Mouse (Mus musculus) frontal cortex, adult 2 months (tissue): ENCODE results near the gene Nav3. TPM values are rescaled to one million over a fixed set of nuclear protein-coding genes. Genes with fewer than 3 reads are reported as not detected.

ENCODE experiments used
- DNase-seq, 2 experiments: peaks; one replicate each; pipeline ENCODE4 v3.0.0; 2022; ENCODE audit warnings: low spot score in 1 of 2; ENCODE audit errors: extremely low spot score in 1 of 2
- polyA plus RNA-seq: library from polyadenylated mRNA; depleted of rRNA; stranded (reverse); fragments of >200 nt; gene quantifications from 2 replicates; pipeline ENCODE4 v1.2.3, GENCODE M21; 2012

Gene Nav3
- polyA plus RNA-seq, 1 experiment: 34.3 TPM

GRCm38 (mm10) chr10:109865391-109865790 is 590.6 kb downstream of the Nav3 start:
- DNase-seq: no peak

- DNase-seq: peak in 1 of 2 experiments; percentile 84
Measured at GRCm38 (mm10) chr10:109864708-109865107, 591.3 kb downstream of the Nav3 start.

GRCm38 (mm10) chr10:109861275-109861674 is 594.7 kb downstream of the Nav3 start:
- peak in 1 of 2 experiments; percentile 70 for DNase-seq

DNA sequence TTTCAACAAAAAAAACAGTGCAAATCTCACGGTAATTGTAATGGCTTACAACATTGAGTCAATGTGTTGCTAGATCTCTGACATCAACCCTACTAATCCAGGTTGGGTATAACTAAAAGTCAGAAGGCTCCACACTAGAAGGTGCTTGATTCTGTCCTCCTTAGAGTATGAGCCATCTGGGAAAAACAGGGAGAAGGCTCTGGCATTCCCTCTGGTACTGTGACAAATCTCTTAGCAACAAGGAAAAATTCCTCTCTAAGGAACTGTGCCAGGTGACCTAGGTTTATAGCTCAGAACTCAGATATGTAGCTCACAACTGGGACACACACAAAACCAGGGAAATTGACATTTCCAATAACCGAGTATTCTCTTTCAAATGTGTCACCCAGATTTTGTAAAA is 597.4 kb downstream of the Nav3 start:
- DNase-seq: no peak

DNA sequence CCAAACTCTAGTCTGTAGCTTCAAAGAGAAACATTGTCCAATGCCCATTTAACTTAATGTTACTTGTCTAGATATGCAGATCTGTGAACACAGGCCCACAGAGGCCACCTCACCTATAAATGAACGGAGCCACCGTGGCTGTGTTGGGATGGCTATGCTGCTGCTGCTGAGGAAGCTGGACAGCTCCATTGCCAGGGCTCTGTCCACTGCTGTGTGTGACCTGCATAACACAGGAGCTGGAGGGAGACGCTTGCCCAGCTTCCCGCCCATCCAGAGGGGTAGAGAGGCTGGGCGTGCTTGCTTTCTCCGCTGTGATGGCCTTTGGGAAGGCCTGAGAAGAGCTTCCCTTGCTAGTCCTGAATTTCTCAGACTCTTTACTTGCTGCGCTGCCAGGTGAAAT is 603.6 kb downstream of the Nav3 start:
- no peak for DNase-seq

DNA sequence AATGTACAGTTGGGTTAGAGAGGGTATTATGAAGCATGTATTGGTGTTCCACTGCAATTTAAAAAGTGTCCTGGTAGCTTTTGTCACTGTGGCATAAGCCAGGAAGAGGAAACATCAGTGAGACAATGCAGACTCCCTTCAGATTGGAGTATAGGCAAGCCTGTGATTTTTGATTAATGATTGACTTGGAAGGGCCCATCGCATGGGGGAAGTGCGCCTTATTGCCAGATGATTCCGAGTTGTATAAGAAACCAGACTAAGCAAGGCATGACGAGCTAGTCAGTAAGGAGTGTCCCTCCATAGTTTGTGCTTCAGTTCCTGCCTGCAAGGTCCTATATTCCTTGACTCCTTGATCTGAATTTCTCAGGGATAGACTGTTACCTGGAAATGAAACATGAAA is 608.4 kb downstream of the Nav3 start:
- no peak for DNase-seq

DNA sequence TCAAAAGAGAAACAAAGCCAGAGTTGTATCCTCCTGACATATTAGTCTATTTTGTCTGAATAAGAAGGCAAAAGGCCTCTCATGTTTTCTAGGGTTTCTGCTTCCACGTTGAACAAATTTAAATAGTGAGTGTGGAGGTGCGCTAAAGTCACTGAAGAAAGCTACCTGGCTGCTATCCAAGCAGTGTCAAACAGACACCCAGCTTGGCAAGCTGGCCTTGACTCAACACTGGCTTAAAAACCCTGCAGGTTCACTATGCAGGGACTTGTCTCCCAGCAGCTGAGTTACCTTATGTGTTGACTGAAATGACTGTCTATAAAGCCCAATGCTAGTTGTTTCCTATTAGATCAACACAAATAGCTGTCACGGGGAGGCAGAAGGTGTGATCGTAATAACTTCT is 612.3 kb downstream of the Nav3 start:
- no peak for DNase-seq

- DNase-seq: peak; percentile 43 to 66
Measured at GRCm38 (mm10) chr10:109832768-109833291, 623.2 kb downstream of the Nav3 start.

GRCm38 (mm10) chr10:109806782-109807493 is 649.1 kb downstream of the Nav3 start:
- DNase-seq: no peak

DNA sequence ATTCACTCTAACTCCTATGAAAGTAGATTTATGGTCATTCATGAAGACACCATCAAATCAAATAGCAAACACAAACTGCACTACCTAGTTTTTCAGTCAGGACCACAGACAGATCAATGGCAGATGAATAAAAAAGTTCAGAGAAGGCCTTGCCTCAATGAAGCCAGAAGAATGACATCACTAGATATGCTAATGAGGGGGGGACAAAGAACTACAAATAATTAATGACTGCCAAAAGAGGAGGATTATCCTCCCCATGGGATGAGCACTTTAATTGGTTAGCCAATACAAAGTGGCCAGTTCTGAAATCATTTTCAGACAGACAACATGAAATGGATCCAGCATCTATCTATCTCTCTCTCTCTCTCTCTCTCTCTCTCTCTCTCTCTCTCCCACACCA is 652.6 kb downstream of the Nav3 start:
- no peak for DNase-seq

- no peak for DNase-seq
Measured at GRCm38 (mm10) chr10:109802236-109802635, 653.8 kb downstream of the Nav3 start.

- DNase-seq: peak in 1 of 2 experiments; percentile 62
Measured at GRCm38 (mm10) chr10:109799246-109799645, 656.8 kb downstream of the Nav3 start.

- no peak for DNase-seq
Measured at GRCm38 (mm10) chr10:109796981-109797380, 659.0 kb downstream of the Nav3 start.

GRCm38 (mm10) chr10:109793491-109793890 is 662.5 kb downstream of the Nav3 start:
- DNase-seq: no peak

- DNase-seq: no peak
Measured at GRCm38 (mm10) chr10:109788728-109789127, 667.3 kb downstream of the Nav3 start.

- DNase-seq: no peak
Measured at GRCm38 (mm10) chr10:109779109-109779508, 676.9 kb downstream of the Nav3 start.

GRCm38 (mm10) chr10:109769092-109769491 is 686.9 kb downstream of the Nav3 start:
- peak in 1 of 2 experiments; percentile 46 for DNase-seq

GRCm38 (mm10) chr10:109765650-109766049 is 690.4 kb downstream of the Nav3 start:
- peak in 1 of 2 experiments; percentile 90 for DNase-seq

DNA sequence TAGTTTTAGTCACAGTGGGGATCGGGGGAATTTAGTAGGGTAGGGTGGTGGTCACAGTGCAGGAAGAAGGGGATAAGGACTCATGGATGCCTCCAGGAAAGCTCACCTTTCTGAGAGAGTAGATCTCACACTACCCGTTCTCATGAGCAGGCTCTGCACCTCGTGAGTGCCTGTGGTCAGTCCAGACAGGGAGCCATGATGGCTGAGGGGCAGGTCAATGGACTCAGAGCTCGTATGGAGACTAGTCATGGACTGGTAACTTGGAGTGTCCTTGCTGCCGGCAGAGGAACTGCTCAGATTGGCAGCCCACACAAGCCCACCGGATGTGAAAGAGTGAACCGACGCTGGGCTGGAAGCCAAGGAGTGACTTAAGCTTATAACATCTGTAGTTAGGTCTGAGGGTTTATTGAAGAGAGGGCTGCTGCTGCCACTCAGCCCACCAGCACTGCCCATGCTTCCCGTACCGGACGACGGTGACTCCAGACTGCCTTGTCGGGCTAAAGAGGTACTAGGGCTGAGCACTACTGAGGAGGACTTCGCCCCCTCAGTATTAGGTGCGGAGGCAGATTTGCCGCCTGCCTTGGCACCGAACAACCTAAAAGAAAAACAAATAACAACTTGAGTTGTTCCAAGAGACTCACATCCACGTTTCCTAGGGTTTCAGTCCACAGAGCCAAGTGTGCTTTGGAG is 691.4 kb downstream of the Nav3 start:
- no peak for DNase-seq

- peak in 1 of 2 experiments; percentile 35 for DNase-seq
Measured at GRCm38 (mm10) chr10:109758921-109759600, 696.9 kb downstream of the Nav3 start.

DNA sequence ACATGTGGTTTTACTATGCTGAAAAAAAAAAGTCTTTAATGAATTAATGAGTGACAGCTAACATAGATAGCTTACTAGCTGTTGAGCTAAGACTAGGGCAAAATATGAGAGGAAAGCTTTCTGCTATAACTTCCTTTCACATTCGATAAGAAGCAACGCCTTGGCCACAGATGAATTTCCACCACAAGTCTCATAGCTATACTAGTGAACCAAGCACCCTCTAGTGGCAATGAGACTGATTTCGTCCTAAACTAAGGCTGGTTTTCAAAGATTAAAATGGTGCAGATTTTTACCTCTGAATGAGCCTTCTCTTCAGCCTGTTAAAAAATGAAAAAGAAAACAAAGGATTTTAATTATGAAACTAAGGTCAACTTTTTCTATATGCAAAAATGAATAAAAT is 709.1 kb downstream of the Nav3 start:
- peak in 1 of 2 experiments; percentile 70 for DNase-seq
